In genomic region chr14:24550763-24551471, GRCm38 (mm10) we compare ENCODE assay signal across 9 mouse cellular contexts.
DNase-seq lines count a peak whose midpoint lies in the region; ATAC-seq and TF ChIP-seq lines count a peak whose summit lies in the region.
"Had no signal": no experiment of that assay in that cellular context is flagged by ENCODE, and none has a peak within 500 bp of the region (broad histone marks: within the 10 kb centered on the region; RNA-seq: fewer than 3 reads in every experiment).

No protein-coding gene starts in this region.

- ATAC-seq in forebrain, embryonic 16.5 days = peak; percentile 98
- no peak for ATAC-seq in CD4-positive, CD25-positive, alpha-beta regulatory T cell, adult 4 months

- no peak for TF ChIP-seq CTCF in olfactory bulb, adult 2 months (IDR thresholded peaks at IDR 0.05; ENCODE audit: insufficient read depth, low read depth, low read length)

- H3K27me3 ChIP-seq in forebrain, embryonic 16.5 days (replicated peaks; ENCODE audit: control insufficient read depth, insufficient read depth, low read length) = no peaks in the 10 kb centered on the region

- DNase-seq in adrenal gland, postnatal 14 days = peak; percentile 14
- no peak for DNase-seq in adrenal gland, adult 8-10 months
- DNase-seq in left cerebral cortex, adult 18-20 months (ENCODE audit: low spot score in 2 of 2) = peak; percentile 5 to 26
- no peak for DNase-seq in gastrocnemius, adult 8-10 months (ENCODE audit: low spot score in 2 of 2)
- no peak for DNase-seq in spleen, postnatal 4 days (ENCODE audit: low spot score in 2 of 2)
- DNase-seq: thymus, postnatal 14 days had no signal

- TF ChIP-seq POLR2A in olfactory bulb, adult 2 months (IDR thresholded peaks at IDR 0.05; ENCODE audit: insufficient read depth, low read depth, low read length) = no peak

- H3K4me1 ChIP-seq in forebrain, embryonic 16.5 days (replicated peaks; ENCODE audit: control insufficient read depth, insufficient read depth, low read length) = peaks cover 12% of the 10 kb centered on the region
- H3K4me1 ChIP-seq in olfactory bulb, adult 2 months (ENCODE audit: control insufficient read depth, insufficient read depth, low read length) = peaks cover 2% of the 10 kb centered on the region

- H3K36me3 ChIP-seq in forebrain, embryonic 16.5 days (ENCODE audit: control insufficient read depth, insufficient read depth) = no peaks in the 10 kb centered on the region

- H3K9me3 ChIP-seq in forebrain, embryonic 16.5 days (ENCODE audit: control insufficient read depth, low read length) = no peaks in the 10 kb centered on the region

- WGBS in forebrain, embryonic 16.5 days = 7% methylated on average over 7 of the region's 7 CpGs
- WGBS in olfactory bulb, adult 2 months = 45% methylated on average over 7 of the region's 7 CpGs

- no peak overlapping the region for H3K9ac ChIP-seq in forebrain, embryonic 16.5 days (replicated peaks; ENCODE audit: low read depth, low read length)

- H3K4me3 ChIP-seq in forebrain, embryonic 16.5 days (replicated peaks; ENCODE audit: low read length) = no peak overlapping the region
- no peak overlapping the region for H3K4me3 ChIP-seq in olfactory bulb, adult 2 months (ENCODE audit: insufficient read depth, low read depth, low read length)

- no peak overlapping the region for H3K4me2 ChIP-seq in forebrain, embryonic 16.5 days (ENCODE audit: low read length)

- H3K27ac ChIP-seq in forebrain, embryonic 16.5 days (ENCODE audit: low read length) = peak overlapping the region; percentile 56
- H3K27ac ChIP-seq in olfactory bulb, adult 2 months (ENCODE audit: insufficient read depth, low read depth, low read length) = peak overlapping the region; percentile 46

Comparison
In these comparisons a context has a peak if more than half of its experiments do, and no peak if none do; other contexts are left out.
1. DNase-seq: peak in adrenal gland, postnatal 14 days (single experiment) and left cerebral cortex, adult 18-20 months (2 of 2); none in adrenal gland, adult 8-10 months (single experiment), gastrocnemius, adult 8-10 months (0 of 2) and spleen, postnatal 4 days (0 of 2).